Mouse (Mus musculus) kidney, adult 11 months (tissue): Measurements from ENCODE around the gene Specc1.
A peak's percentile ranks its signal among the peaks of the same experiment; 100 is the strongest.

Experiments
- DNase-seq: peaks from one replicate; pipeline ENCODE4 v3.0.0; 2022

Gene Specc1

GRCm38 (mm10) chr11:62192050-62192449 lies 235.5 kb downstream of the Specc1 start:
- no peak for DNase-seq

DNA sequence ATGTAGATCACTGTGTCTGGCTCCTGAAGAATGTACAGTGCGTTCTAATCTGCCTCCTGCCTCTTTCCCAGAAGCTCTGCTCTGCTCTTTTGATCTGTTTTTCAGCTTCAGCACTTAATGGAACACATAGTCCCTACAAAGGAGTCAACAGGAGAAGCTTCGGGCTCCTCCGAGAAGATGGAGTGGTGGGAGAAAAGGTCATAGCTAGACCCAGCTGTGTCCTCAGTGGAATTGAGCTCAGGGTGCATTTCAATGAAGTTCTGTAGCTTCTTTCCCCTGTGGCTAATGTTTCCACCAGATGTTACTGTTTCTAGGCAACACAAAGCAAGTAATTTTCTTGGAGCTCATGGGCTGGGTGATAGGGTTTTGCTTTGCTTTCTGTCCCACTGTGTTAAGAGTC lies 236.6 kb downstream of the Specc1 start:
- DNase-seq, result no peak

- no peak for DNase-seq
Measured at GRCm38 (mm10) chr11:62194217-62194616, 237.7 kb downstream of the Specc1 start.

DNA sequence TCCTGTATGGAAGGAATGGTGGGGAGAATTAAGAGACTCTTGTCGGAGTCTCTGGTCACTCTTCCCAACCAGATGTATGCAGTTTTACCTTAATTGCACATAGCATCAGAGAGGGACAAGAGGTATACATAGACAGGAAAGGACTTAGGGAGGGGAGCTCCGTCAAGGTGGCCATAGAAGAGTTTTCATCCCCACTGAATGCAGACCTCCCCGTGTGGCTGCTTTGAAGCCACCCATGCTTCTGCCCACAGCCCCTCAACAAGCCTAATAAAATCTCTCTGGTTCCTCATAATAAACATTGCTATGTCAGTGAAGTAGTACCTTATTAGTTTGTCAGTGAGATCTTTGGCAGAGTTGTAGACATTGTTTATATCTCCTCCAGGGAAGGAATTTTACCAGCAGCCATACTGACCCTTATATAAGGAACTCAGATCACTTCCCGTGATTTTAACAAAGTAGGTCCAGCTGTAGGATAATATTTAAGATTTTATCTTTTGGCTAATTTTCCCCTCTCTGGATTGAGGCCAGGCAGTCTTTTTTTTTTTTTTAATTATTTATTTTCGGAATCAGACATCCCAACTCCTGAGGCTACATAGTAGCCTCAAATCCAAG lies 244.4 kb downstream of the Specc1 start:
- no peak for DNase-seq

GRCm38 (mm10) chr11:62202645-62203044 lies 246.1 kb downstream of the Specc1 start:
- no peak for DNase-seq

DNA sequence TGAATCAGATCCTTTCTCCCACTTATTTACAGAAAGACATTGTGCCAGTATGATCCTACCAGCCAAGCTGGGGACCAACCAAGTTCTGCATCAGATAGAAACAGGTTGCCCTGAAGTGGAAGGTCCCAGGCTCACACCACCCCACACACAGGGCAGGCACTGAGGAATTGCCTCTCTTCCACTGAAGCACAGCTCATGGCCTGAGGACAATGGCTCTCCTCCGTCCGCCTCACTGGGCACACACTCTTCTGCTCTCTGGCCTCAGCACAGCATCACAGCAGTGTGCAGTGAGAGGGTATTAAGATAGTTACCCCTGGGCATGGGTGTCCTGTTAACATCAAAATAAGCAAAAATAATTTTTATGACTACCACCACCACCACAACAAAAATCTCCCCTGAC lies 252.5 kb downstream of the Specc1 start:
- no peak for DNase-seq

- peak; percentile 44 for DNase-seq
Measured at GRCm38 (mm10) chr11:62209891-62210290, 253.3 kb downstream of the Specc1 start.

- DNase-seq, result peak; percentile 15
Measured at GRCm38 (mm10) chr11:62213384-62213989, 256.9 kb downstream of the Specc1 start.

DNA sequence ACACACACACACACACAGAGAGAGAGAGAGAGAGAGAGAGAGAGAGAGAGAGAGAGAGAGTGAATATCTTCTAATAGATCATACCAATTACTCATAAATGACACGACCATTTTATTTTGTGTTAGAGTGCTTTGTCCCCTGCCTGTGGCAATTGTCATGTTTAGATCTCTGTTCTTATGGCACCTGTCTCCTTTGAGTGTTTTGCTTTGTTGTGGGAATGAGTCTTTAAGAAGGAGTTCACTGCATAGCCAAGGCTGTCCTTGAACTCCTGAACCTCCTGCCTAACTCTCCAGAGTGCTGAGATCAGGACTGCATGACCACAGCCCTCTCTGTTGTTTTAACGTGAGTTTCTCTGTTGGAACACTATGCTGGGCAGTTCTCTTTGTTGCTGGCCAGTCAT lies 258.5 kb downstream of the Specc1 start:
- no peak for DNase-seq

DNA sequence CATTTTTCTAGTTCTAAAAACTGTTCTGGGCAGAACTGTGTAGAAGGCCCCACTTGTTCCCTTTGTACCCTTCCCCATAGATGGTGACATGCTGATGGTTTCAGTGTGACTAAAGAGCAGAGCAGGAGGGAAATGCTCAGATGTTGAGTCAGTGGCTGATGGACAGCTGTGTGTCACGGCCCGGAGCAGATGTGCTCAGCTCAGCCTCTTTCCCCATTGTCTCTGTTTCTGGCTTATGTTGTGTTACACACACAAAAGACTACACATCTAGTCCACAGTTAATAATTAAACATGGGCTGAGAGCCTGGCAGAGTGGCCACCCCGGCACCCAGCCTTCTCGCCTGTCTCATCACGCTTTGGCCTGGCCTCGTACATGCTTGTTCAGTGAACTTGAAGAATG lies 261.2 kb downstream of the Specc1 start:
- peak; percentile 21 for DNase-seq

DNA sequence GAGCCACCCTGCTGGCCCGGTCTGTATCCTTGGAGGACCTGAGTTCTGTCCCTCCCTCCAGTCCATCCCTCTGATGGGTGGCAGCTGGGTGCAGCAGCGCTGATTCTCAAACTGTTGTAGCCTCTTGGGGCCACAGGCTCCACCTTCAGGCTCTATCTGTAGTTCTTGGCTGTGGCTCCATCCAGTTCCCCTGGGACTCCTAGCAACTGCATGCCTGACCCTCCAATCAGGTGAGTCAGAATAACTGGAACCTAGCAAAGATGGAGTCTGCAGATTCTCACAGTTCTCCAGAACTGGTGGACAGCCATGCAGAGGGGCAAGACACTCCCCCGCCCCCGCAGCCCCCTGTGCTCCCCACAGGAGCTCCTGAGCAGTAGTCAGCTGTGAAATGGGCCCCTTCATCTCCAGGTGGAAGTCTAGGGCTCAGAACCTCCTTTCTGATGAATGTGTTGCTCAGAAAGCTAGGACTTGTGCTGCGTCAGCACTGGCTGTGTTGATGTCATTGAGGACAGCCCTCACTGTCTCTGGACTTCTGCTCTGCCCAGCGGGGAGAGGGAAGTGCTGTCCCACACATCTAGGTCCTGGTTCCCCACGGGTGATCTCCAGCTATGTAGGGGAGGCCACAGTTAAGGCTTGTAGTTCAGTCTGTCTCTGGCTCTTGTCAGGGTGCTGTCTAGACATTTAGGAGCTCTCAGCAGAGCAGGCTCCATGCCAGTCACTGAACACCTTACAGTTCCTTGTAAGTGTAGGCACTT lies 264.4 kb downstream of the Specc1 start:
- DNase-seq, result peak; percentile 62

DNA sequence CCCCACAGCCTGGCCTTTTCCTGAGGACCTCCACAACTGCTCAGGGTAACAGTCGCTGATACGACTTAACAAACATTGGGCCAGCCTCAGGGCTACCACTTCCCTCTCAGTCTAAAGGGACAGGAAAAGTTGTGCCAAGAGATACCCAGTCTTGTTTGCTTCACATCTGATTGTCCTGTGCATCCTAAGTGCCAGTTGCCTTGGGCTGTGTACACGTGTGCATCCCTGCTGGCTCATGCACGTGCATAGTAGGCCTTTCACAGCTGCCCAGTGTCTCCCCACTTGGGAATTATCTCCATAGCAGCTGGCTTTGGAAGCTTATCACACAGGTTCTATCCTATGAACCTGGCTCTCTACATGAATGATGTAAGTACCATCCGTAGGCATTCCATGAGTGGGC lies 266.9 kb downstream of the Specc1 start:
- DNase-seq, result no peak

DNA sequence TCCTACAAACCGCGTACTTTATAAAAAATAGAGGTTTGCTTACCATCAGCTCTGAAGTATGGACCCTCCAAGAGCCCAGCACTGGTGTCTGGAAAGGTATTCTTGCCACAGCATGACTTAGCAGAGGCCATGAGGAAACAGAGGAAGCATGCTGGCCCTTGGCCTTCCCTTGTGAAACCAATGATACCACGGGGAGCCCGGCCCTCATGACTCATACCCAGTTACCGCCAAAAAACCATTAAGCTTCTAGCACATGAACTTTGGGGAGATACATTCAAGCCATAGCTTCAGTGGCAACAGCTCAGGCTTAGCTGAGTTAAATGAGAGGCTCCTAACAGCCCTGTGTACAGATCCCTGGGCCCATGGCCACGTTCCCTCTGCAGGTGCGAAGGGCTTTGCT lies 267.4 kb downstream of the Specc1 start:
- DNase-seq, result no peak

GRCm38 (mm10) chr11:62224797-62225196 lies 268.2 kb downstream of the Specc1 start:
- DNase-seq, result no peak

GRCm38 (mm10) chr11:62240631-62241261 lies 284.2 kb downstream of the Specc1 start:
- DNase-seq, result peak; percentile 59

DNA sequence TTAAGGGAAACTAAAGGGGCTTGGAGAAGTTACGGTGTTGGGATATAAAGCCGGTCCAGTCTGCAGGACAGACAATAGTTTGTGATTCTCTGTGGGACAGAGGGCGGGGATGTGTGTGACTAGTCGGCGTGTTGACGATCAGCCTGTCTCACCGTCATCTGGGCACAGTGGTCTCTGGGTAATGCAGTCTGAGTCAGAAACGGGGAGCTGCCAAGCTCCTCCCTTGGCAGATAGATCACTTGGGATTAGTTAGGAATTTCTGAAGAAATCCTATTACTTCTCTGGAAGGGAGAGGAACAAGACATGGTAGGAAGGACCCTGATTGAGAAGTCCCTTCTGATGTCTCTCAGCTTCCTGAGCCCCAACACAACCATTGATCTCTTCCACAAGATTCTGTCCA lies 287.3 kb downstream of the Specc1 start:
- DNase-seq, result no peak

DNA sequence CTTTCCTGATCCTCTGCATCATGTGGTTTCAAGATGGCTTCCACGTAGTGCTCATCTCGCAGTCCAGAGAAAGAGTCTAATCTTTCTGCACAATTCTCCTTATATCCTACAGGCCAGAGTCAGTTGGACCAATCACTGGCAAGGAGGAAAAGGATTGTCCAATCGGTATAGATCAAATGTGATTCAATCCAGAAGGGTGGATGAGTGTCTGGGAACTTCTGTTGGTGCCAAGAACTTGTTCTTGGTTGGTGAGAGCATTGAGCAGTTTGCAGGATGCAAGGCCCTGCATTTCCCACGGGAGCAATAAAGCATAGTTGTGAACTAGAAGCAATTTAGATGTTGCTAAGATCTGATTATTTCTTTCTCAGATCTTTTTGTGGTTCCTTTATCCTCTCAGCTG lies 287.9 kb downstream of the Specc1 start:
- DNase-seq, result no peak

DNA sequence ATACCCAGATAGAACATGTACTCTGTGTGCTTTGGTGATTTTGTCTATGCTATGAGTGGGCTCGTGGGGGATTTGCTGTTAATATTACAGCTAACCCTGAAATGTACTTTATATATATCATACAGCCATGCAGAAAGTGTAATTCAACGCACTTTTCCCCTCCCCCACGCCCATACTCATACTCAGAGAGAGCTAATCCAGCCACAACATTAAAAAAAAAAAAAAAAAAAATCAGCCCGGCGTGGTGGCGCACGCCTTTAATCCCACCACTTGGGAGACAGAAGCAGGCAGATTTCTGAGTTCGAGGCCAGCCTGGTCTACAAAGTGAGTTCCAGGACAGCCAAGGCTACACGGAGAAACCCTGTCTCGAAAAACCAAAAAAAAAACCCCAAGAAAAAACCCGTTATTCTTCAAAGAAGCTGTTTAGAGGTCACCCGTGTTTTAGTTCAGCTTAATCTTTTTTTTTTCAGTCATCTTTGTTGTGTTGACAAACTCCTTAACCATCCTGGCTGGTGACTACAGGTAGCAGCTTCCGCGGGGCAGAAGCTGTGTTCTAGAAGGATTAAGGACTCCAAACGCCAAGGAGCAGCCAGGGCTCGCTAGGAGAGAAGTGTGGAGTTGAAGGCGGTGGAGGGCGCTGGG lies 291.3 kb downstream of the Specc1 start:
- no peak for DNase-seq

- peak; percentile 55 for DNase-seq
Measured at GRCm38 (mm10) chr11:62248401-62249244, 292.1 kb downstream of the Specc1 start, which contains the start of gene Adora2b. TSS of gene Adora2b (plus strand) at chr11:62248984.

DNA sequence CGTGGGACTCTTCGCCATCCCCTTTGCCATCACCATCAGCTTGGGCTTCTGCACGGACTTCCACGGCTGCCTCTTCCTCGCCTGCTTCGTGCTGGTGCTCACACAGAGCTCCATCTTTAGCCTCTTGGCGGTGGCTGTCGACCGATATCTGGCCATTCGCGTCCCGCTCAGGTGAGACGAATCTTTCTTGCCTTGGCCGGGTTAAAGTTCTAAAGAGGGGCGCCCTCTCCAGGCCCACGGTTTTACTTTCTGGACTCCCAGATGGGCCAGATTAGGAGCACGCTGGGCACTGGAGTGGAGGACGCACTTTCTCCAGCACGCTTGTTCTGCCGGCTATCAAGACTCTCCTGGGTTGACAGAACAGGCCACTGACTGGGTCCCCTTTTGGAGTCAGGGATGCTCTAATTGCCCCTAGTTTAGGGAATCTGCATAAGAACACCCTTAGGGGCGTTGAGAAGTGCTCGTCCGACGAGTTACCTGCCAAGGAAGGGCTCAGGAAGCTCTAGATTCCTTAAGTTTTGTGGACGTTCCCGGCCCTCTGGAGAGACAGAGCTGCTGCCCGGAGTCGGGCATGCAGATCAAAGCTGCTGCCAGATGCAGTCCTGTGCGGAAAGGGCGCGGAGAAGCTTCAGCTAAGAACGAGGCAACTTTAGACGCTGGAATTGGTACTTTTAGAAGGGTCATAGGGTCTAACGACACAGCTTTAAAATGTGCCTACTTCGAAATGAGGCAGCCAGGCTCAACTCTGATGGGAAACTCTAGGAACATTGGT lies 292.9 kb downstream of the Specc1 start:
- peak; percentile 65 for DNase-seq

DNA sequence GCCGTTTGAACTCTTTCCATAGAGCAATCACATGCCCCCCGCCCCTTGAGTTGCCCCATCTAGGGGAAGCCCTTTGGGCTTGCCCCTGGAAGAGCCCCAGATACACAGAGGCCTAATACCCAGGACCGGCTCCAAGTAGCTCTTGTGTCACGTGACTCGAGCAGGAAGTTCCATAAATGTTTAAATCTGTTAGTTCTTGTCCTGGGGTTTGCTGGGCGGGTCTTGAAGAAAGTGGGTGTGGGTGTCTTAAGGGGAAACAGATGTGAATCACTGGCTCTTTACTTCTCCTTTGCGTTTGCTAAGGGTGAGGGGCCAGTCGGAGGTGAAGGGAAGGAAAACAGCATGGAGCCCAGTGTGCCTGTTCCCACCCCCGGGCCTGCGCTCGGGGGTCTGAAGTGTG lies 294.5 kb downstream of the Specc1 start:
- DNase-seq, result no peak
